Mouse (Mus musculus) heart, postnatal 0 days (tissue): Measurements from ENCODE around the gene Gps2. TPM values are rescaled to one million over a fixed set of nuclear protein-coding genes. Genes with fewer than 3 reads are reported as not detected.

ENCODE experiments used
- ATAC-seq: fragments of 200-750 bp; cut with Nextera tagmentation; 2 replicates; pipeline ENCODE4 v1.8.0; 2017; ENCODE audit warnings: low read depth, moderate number of reproducible peaks, moderate library complexity; ENCODE audit not compliant: insufficient read depth
- DNase-seq: peaks from one replicate; pipeline ENCODE4 v3.0.0-alpha.2; 2016; ENCODE audit warnings: low spot score
- H3K27ac ChIP-seq: fragments of 300-500 bp; sonication (generic); 2 replicates; pipeline ENCODE4 v1.5.1; 2014; ENCODE audit warnings: low read depth, mild to moderate bottlenecking
- H3K27me3 ChIP-seq: fragments of 300-500 bp; sonication (generic); 2 replicates; pipeline ENCODE4 v1.6.1; 2014; ENCODE audit warnings: low read length, mixed read lengths; ENCODE audit not compliant: control insufficient read depth, insufficient read depth
- H3K36me3 ChIP-seq: fragments of 300-500 bp; sonication (generic); replicated peaks from 2 replicates; pipeline ENCODE4 v1.6.1; 2014; ENCODE audit warnings: low read length, mixed read lengths; ENCODE audit not compliant: control insufficient read depth, insufficient read depth
- H3K4me1 ChIP-seq: fragments of 300-500 bp; sonication (generic); 2 replicates; pipeline ENCODE4 v1.6.1; 2014; ENCODE audit warnings: antibody characterized with exemption; ENCODE audit not compliant: control insufficient read depth, insufficient read depth
- H3K4me2 ChIP-seq: fragments of 300-500 bp; sonication (generic); 2 replicates; pipeline ENCODE4 v1.6.1; 2014; ENCODE audit warnings: low read depth, mild to moderate bottlenecking, low read length, moderate library complexity
- H3K4me3 ChIP-seq: fragments of 300-500 bp; sonication (generic); 2 replicates; pipeline ENCODE4 v1.5.1; 2014; ENCODE audit warnings: low read depth, low read length
- H3K9ac ChIP-seq: fragments of 300-500 bp; sonication (generic); replicated peaks from 2 replicates; pipeline ENCODE4 v1.6.1; 2014; ENCODE audit warnings: low read depth, low read length, mixed read lengths
- H3K9me3 ChIP-seq: fragments of 300-500 bp; sonication (generic); replicated peaks from 2 replicates; pipeline ENCODE4 v1.6.1; 2016; ENCODE audit warnings: low read length; ENCODE audit not compliant: control insufficient read depth
- CTCF ChIP-seq: IDR thresholded peaks from 2 replicates; pipeline ENCODE4 v1.5.1; 2016; ENCODE audit warnings: antibody characterized with exemption, control low read depth, low read depth
- EP300 ChIP-seq: IDR thresholded peaks from 2 replicates; pipeline ENCODE4 v1.6.1; 2016; ENCODE audit warnings: antibody characterized with exemption, low read depth
- WGBS: fragments of 180-500 bp; shearing (Covaris S2); extraction: QIAGEN DNeasy Blood & Tissue Kit; methylation state at CpG from one replicate; pipeline ENCODE4 v1.1.7; 2014; 5-methylcytosine and 5-hydroxymethylcytosine counted together
- polyA plus RNA-seq: library from polyadenylated mRNA; unstranded; fragments of >200 nt; fragmentation: Nextera tagmentation; extraction: Ambion mirVana; gene quantifications from 2 replicates; pipeline ENCODE4 v1.2.1, GENCODE M21; 2015
- total RNA-seq: library from RNA; depleted of rRNA; stranded (reverse); fragments of >200 nt; gene quantifications from 2 replicates; pipeline ENCODE4 v1.2.3, GENCODE M21; 2014; ENCODE audit warnings: low replicate concordance

Gene Gps2
- total and polyA plus RNA-seq, 2 experiments from 2014 or later: 37.1 to 48.6 TPM

DNA sequence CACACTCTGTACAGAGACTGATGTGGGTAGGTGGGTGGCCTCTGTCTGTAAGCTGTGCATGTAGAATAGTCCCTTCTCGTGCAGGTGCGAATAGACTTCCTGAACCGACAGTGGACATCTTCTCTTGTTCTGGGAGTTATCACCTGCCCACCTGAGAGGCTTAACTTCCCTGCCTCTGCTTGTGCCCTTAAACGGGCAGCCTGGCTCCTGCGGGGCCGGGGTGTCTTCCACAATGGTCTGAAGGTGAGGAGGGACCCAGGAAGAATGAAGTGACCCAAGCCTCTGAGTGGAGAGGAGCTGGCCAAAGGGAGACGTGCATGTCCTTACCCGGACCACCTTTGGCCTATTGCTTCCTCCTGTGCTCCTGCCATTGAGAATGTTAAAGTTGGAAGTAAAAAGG, 3.5 kb upstream of the Gps2 start:
- Histone ChIP-seq H3K4me2 (no peak overlapping the region), H3K27ac (no peak overlapping the region), H3K9me3 (no peaks in the 10 kb centered on the region), H3K4me1 (peaks cover 14% of the 10 kb centered on the region), H3K9ac (no peak overlapping the region), H3K27me3 (no peaks in the 10 kb centered on the region), H3K4me3 (no peak overlapping the region), H3K36me3 (peaks cover 80% of the 10 kb centered on the region)
- ATAC-seq (no peak), DNase-seq (no peak)
- TF ChIP-seq EP300 (no peak), CTCF (no peak)
- WGBS: 90% methylated on average over 8 of the region's 8 CpGs

DNA sequence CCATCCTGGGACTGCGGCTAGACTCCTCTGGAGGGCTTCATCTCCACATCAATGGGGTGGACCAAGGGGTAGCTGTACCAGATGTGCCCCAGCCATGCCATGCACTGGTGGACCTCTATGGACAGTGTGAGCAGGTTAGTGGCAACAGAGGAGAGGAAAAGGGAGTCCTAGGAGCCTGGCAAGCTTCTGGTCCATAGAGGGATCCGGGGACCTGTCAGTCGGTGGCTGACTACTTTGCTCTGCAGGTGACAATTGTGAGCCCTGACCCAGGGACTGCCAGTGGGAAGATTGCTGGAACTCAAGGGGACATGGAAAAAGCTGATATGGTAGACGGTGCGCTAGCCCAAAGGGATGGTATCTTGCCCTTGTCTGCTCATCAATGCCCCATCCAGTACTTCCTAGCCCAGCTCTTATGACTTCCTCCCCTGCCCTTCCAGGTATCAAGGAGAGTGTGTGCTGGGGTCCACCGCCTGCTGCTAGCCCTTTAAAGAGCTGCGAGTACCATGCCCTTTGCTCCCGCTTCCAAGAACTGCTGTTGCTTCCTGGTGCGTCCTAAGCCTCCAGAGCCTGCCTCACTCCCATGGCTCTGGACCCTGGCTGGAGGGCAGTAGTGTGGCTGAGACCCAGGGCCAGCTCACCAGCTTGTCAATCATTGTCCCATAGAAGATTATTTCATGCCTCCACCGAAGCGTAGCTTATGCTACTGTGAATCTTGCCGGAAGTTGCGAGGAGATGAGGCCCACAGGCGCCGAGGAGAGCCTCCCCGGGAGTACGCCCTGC, 2.7 kb upstream of the Gps2 start:
- DNase-seq: no peak
- Histone ChIP-seq H3K4me2 (no peak overlapping the region), H3K27me3 (no peaks in the 10 kb centered on the region), H3K27ac (no peak overlapping the region), H3K4me1 (peaks cover 16% of the 10 kb centered on the region), H3K36me3 (peaks cover 79% of the 10 kb centered on the region), H3K9ac (no peak overlapping the region), H3K4me3 (no peak overlapping the region), H3K9me3 (no peaks in the 10 kb centered on the region)
- 91% methylated on average over 17 of the region's 17 CpGs for WGBS
- ATAC-seq: no peak
- TF ChIP-seq CTCF: no peak
- TF ChIP-seq EP300: no peak

DNA sequence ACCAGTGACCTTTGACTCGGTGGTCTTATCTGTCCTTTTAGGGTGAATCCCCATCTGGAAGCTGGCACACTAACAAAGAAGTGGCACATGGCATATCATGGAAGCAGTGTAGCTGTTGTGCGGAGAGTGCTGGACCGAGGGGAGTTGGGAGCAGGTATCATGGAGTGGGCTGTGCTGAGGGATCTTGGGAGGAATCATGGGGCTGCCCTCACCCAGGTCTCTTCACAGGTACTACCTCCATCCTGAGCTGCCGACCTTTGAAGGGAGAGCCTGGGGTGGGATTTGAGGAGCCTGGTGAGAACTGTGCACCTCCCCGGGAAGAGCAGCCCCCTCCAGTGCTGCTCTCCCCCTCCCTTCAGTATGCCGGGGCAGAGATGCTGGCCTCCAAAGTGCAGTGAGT, 2.0 kb upstream of the Gps2 start:
- H3K4me3 ChIP-seq: no peak overlapping the region
- no peaks in the 10 kb centered on the region for H3K9me3 ChIP-seq
- H3K36me3 ChIP-seq: peaks cover 79% of the 10 kb centered on the region
- H3K27me3 ChIP-seq: no peaks in the 10 kb centered on the region
- no peak for TF ChIP-seq CTCF
- no peak for TF ChIP-seq EP300
- peaks cover 16% of the 10 kb centered on the region for H3K4me1 ChIP-seq
- DNase-seq: no peak
- WGBS: 84% methylated on average over 6 of the region's 6 CpGs
- H3K4me2 ChIP-seq: no peak overlapping the region
- H3K27ac ChIP-seq: no peak overlapping the region
- no peak for ATAC-seq
- H3K9ac ChIP-seq: no peak overlapping the region

DNA sequence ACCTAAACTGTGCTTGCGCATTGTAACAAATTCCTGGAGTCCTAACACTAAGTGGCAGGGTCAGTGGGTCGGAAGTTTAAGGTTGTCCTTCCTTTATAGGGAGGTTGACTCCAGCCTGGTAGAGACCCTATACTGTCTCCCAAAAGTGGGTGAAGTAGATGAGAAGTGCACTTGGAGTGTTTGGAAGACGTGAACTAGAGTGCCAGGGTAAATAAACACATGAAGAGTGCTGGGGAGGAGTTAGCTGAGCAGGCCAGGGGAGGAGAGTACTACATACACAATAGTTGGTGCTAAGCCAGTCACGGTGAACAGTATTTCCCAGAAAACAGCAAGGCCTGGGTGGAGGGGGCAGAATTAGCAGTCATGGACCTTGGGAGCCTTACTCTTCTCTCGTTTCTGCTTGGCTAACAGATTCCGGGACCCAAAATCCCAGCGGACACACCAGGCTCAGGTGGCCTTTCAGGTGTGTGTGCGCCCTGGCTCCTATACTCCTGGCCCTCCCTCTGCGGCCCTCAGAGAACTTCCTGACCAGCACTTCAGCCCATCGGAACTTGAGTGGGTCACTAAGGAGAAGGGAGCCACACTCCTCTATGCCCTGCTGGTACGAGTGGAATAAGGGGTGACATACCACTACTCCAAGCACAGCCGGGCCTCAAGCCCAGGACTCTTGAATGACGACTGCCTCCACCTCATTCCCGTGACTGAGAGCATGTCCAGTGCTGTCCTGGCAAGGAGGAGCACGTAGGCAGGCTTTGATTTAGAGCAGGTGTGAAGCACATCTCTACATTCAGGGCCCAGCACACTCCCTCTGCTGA, 765 bp upstream of the Gps2 start:
- Histone ChIP-seq H3K4me1 (peaks cover 16% of the 10 kb centered on the region), H3K4me2 (peak overlapping the region; percentile 94), H3K9ac (peak overlapping the region; percentile 82), H3K4me3 (peak overlapping the region; percentile 89; the same call in 1 of the 2 replicates), H3K36me3 (peaks cover 79% of the 10 kb centered on the region), H3K27ac (peak overlapping the region; percentile 88), H3K27me3 (no peaks in the 10 kb centered on the region), H3K9me3 (no peaks in the 10 kb centered on the region)
- TF ChIP-seq CTCF (no peak), EP300 (no peak)
- ATAC-seq (no peak), DNase-seq (no peak)
- WGBS: 70% methylated on average over 15 of the region's 15 CpGs

DNA sequence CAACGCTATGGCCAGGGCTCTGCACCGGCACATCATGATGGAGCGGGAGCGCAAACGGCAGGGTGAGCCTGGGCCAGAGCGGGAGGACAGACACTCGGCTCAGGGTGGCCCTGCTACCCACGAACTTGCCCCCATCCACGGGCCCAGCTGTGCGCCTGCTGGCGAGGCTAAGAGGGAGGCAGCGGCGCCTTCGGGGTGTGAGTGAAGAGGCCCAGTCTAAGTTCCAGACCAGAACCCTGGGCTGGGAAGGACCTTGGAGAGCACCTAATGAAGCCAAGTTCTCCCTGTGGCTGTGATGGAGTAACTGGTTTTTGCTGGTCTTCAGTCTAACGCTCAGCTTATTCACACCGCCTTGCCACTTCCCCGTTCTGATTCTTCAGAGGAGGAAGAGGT, 680 bp downstream of the Gps2 start:
- H3K27me3 ChIP-seq: no peaks in the 10 kb centered on the region
- ATAC-seq (peak; percentile 2; the same call in 1 of the 2 replicates), DNase-seq (no peak)
- peaks cover 21% of the 10 kb centered on the region for H3K4me1 ChIP-seq
- peak overlapping the region; percentile 89 for H3K4me3 ChIP-seq
- peak overlapping the region; percentile 88 for H3K27ac ChIP-seq
- peak overlapping the region; percentile 82 for H3K9ac ChIP-seq
- H3K4me2 ChIP-seq: peak overlapping the region; percentile 94
- 1% methylated on average over 17 of the region's 17 CpGs for WGBS
- no peak for TF ChIP-seq EP300
- no peak for TF ChIP-seq CTCF
- H3K9me3 ChIP-seq: no peaks in the 10 kb centered on the region
- H3K36me3 ChIP-seq: peaks cover 77% of the 10 kb centered on the region
